Mouse (Mus musculus) 416B (cell line): ENCODE results near the gene Cyp2d10.
"Not testable (repeated sequence)": the region's sequence is repeated elsewhere in the genome, so short reads cannot be mapped to it uniquely, and the experiment has no call there.

Source experiments
- DNase-seq: peaks from one replicate; pipeline ENCODE4 v3.0.0; 2011; ENCODE audit warnings: low read depth

Gene Cyp2d10

DNA sequence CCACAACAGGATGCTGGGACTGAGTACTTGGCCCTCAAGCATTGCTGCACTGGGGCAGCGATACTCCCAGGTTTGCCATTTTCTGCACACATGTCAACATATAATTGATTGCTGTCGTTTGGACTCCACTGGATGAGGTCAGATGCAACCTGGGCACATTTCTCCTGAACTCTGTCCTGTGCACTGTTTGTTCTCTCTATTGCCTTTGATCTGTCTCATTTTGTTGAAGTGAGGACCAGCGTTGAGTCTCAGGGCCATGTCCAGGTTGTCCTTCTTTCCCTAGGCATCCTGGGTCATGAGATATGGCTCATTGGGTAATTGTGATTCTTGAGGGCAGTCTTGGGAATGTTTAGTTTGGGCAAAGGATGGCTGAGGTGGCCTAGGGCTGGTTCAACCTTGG, 11.0 kb downstream of the Cyp2d10 start:
- not testable (repeated sequence) for DNase-seq

DNA sequence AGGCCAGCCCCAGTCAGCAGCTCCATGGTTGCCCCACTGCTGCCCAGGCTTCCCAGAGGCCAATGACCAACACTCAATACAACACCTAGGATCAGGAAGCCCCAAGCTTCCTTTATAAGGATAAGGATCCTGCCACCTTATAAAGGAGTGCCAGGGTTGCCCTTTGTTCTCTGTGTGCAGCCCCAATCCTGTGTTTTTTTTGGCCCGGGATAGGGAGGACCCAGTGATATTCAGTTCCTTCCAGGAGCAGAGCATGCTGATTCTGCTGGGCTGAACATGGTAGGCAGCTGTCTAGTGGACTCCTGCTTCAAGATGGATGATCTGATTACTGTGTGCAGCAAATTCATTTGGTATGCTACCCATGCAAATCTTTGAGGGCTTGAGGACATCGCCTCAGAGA, 13.1 kb downstream of the Cyp2d10 start, which contains the start of gene Cyp2d11:
Gene Cyp2d11, minus strand, starts transcription at position 101 of the 400 bp plus-strand sequence.
- not testable (repeated sequence) for DNase-seq

DNA sequence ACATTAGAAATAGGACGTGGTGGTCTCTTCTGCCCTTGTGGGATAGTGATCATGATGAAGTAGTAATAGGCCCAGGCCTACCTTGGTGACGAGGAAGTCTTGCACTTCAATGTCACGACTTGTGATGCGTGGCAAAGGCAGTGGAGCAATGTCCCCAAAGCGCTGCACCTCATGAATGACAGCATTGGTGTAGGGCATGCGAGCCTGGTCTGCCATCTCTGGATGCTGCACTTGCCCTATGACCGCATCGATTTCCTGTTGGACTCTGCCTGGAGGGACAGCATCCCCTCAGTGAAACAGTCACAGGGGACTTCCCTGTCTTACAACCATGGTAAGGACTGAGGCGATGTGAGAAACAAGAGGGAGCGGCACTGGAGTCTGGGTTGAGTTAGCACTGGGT, 17.1 kb downstream of the Cyp2d10 start:
- DNase-seq, result not testable (repeated sequence)

DNA sequence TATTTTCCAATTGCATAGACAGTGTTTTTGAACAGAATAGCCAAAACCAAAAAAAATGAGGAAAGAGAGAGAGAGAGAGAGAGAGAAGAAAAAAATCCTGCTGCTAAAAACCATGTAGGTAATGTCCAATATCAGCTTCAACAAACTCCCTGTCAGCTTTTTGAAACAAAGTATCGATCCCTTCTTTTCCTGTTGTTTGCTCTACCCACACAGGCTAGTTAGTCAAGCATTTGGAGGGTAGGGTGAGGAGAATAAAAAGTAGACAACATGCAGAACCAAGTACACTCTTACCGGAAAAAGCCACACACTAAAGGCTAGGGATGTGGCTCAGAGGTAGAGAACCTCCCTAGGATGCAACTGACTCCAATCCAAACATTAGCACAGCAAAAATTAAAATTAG, 21.3 kb downstream of the Cyp2d10 start:
- no peak for DNase-seq

DNA sequence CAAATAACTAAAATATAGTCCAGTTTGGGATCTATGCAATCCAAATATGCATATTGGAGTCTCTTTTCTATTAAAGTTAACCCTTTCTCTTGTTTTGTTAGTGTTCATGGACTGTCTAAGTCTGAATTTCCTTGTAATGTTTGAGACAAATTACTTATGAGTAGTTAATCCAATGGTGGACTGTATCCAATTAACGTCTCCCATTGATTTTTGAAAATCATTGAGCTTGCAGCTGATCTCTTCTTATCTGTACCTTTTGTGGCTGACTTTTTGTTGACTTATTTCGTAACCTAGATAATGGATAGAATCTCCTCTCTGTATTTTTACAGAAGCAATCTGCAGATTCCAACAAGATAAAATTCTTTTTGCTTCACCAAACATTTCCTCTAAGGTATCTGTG, 24.6 kb downstream of the Cyp2d10 start:
- no peak for DNase-seq

DNA sequence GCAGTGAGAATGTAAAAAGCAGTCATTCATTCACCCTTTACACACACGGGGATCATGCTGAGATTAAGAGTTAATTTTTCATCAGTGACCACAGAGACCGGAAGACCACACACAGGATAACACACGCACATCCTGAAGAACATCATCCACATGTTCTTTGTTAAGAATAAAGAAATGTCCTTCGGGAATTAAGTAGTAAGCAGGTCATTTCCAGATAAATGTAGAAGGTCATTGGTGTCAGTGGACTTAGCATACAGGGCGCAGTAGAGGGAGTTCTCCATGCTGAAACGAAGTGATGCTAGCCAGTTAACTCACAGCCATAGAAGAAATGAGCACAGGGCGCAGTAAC, 26.3 kb downstream of the Cyp2d10 start:
- no peak for DNase-seq

DNA sequence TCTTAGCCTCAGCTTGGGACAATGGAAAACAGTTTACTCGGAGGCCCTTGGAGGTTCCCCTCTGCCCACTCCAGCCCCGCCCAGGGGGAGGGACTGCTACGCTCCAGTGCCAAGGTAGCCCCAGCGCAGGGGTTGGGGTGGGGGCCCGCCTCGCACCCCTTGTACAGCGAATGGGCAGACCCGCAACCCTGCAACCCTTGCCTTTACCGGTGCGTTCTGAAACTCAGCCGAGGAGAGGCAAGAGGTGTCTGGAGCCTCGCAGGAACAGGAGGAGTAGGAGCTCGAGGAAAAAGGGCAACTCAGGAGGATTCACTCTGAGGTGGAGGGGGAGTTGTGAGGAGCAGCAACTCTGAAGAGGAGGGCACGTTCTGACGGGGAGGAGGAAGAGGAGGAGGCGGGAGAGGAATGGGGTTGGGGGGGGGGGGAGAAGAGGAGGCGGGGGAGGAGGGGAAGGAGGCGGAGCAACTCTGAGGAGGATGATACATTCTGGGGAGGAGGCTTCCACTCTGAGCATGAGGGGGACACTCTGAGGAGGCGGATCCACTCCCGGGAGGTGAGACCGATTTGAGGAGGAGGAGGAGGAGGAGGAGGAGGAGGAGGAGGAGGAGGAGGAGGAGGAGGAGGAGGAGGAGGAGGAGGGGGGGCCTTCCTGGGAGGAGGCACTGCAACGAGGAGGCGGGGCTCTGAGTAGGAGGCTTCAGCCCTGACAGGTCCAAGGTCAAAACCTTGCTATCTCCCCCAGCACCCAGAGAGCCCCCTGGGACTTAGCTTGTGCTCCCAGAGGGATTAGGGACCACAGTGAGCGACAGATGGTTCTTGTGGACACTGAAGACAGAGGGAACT, 26.9 kb downstream of the Cyp2d10 start, which contains the start of gene Cyp2d22:
Gene Cyp2d22, minus strand, starts transcription at position 390 of the 843 bp plus-strand sequence.
- DNase-seq, result no peak

DNA sequence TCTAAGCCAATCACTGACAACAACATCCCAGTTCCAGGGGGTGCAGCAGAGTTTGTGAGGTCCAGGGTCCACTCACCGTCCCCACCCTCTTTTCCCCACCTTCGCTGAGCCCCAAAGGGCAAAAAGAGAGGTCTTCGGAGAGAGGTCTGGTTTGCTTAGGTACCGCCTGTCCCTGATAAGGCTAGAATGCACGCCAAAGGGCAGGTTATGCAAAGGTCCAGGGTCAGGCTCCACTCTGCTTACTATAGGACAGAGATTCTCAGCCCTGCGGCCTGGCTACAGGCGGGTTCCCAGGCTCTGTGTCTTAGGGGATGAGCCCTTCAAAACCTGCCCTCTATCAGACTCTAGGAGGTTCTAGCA, 27.5 kb downstream of the Cyp2d10 start:
- no peak for DNase-seq

DNA sequence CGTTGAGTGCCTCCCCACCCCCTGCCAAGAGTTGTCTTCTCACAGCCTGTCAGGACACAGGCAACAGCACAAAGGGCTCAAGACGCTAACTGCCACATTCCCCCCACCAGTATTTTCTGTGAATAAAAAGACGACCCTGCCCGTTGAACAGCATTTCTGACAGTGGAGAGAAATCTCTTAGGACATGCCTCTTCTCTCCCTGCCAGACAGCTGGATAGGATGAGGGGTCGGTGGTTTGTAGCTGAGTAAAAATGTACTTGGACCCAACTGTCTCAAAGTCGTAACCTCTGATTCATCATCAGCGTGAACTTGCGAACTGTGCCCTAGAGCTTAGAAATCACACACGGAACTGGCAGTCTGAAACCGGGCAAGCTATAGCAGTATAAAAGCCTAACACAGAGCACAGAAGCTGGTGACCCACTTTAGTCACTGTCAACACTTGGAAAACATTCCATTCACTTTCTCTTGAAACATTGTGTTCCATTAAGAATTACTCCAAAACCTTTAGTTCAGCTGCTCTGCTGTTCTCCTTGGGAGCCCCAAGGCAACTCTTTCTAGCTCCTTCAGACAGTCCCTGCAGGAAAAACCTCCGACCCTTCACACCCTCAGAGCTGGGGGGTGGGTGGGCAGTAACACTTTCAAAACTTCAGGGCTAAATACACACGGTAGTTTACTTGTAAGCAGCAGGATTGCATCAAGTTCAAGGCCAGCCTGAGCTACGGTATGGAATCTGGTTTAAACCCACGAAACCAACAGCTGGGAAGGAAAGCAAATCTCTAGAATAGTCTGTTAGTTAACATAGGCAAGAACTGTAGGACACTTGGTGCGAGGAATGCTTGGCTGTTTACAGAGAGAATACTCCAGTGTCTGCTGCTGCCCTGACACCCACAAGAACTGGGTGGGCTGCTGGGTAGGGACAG, 28.5 kb downstream of the Cyp2d10 start:
- DNase-seq, result no peak

DNA sequence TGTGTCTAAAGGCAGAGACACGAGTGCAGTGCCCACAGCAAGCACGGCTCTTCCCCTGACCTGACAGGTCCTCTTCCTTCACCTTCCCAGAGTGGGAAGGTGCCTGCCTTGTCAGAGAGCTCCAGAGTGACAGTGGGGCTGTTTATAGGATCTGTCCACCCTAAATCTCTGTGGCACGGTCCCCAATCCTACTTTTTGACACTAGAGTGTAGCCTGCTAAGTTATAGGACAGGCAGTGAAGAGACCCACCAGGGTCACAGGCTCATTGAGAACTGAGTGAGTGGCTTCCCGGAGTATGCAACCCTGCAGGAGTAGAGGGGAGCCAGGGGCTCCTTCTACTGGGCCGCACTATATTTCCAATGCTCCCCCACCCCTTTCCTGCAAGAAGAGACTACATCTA, 29.3 kb downstream of the Cyp2d10 start:
- no peak for DNase-seq

DNA sequence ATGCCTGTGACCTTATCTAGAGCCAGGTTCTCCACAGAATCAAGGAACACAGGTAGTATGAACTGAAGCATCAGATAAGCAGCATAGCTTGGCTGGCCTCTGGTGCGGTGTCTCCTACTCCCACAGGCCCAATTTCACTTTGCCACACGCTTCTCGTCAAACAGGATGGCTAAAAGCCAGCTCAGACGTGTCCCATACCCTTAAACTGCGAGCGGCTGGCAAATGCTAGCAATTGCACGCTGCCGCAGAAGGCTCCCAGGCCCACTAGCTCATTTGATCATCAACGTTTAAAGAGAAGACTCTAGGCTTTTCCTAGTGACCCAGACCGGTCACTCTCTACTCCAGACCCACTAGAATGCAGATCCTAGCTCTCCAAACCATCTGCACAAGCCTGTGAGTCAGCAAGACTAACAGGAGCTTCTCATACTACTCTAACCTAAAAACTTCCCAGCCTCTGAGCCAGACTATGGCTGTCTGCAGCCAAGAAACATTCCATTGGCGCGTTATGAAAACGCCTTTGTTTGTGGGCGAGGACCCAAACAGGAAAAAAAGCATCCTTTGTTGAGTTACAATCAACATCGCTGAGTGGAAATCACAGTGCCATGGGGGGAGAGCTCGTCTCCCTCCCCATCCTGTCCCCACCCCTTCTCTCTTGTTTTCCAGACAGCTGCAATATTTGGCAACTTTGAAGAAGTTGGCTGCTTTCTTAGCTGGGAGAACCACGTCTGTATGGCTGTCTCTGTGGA, 30.4 kb downstream of the Cyp2d10 start:
- no peak for DNase-seq

DNA sequence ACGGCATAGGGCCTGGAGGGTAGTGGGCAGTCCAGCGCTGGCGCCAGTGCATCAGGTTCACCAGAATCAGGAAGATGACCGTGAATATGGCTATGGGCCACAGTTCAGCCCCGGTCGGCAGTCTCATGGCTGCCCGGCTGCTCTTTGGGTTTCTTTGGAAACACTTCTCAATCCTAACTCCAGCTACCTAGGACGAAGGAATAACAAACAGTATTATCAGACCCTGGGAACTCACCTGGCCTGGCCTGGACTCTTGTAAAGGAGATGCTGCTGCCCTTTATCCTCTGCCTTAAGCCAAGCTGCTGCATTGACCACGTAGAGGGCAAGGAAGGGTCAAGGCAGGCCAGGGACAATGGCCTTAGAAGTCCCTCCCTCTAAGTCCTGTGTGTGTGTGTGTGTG, 31.1 kb downstream of the Cyp2d10 start:
- DNase-seq, result no peak

DNA sequence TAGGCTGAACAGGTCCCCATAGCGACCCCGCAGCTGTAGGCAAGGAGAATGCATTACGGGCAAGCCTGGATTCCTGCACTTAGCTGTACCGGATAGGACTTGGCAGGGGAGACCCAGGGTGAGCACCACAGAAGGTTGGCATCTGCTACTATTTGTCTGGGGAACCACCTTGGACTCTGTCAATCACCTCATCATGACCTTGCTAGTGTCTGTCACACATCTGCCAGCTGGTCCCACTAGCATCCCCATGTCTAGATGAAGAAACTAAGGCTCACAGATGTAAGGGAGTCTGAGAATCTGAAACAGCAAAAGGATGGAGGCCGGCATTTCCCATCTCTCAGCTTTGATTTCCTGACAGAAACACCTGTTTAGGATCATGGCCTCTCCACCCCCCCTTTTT, 32.6 kb downstream of the Cyp2d10 start:
- DNase-seq, result no peak

DNA sequence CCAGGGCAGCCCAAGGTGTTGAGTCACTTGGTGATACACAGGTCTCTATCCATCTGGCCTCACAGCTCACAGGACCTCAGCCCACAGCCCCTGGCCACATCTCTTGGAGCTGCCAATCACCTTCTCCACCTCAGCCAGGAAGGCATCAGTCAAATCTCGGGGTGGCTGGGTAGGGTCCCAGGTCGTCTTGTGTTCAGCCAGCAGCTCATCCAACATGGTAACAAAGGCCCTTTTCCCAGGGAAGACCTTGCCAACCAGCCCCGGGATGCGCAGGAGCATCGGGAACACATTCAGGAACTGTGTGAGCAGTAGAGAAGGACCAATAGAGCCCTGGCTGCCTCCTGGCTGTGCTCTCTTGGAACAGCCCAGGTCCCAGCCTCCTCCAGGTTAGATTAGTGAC, 34.0 kb downstream of the Cyp2d10 start:
- DNase-seq, result no peak

DNA sequence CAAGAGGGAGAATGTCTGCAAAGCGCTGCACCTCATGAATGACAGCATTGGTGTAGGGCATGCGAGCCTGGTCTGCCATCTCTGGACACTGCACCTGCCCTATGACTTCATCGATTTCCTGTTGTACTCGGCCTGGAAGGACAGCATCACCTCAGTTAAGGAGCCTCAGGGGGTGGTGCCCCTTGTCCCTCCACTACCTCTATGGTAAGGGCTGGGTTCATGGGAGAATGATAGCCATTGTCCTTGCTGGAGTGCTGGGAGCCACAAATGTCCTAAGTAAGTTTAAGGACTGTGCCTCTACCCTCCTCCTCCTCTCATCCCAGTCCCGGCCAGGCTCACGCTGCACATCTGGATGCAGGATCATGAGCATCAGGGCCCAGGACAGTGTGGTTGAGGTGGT, 34.5 kb downstream of the Cyp2d10 start:
- DNase-seq, result no peak

DNA sequence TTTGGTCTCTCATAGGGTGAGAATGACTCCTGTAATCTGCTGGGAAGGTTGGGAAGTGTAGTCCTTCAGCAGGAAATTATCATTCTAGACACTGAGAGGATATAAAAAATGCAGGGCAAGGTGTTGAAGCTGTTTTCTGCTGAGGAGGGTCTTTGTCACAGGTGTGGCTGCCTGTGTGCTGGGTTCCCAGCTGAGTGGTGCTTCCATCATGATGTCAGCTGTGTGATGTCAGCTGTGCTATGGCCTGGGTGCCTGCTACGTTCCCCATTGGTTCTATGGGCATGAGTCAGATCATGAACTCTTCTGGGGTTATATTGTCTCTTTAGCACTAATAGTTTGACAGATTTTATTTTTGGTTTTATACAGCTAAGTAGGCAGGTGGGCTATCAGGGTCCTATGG, 38.1 kb downstream of the Cyp2d10 start:
- no peak for DNase-seq

DNA sequence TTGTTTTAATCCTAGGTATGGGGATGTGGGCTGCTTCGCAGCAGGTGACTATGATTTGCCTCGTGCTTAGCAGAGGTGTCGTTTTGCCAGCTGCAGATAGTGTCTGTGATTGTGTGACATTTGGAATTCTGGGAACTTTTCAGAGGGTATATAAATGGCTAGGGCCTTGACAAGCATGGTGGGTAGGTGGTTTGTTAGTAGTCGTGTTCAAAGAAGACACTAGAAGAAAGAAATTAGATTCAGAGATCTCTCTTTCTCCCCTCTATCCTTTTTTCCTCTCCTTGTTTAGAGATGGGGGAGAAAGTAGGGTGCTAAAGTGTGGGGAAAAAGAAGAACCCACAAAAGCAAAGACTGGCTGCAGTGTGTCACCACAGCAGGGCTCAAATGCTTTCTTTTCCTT, 38.8 kb downstream of the Cyp2d10 start:
- DNase-seq, result no peak

DNA sequence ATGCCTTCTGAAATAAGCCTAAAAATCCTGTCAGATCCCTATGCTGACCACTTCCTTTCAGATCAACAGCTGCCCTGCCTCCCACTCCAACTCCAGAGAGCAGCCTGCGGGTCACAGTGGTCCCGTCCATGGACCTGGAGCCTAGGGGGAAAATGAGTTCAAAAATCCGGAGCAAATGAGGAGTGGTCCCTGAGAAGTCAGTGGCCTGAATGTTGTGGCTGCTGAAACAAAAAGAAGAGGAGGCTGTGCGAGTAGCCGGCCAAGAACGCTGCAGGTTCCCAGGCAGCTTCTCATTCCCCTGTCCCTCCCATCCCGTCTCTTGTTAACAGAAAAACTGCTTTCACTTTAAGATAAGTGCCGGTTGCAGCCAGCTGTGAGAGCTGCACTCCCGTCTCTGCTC, 42.4 kb downstream of the Cyp2d10 start:
- DNase-seq, result not testable (repeated sequence)

DNA sequence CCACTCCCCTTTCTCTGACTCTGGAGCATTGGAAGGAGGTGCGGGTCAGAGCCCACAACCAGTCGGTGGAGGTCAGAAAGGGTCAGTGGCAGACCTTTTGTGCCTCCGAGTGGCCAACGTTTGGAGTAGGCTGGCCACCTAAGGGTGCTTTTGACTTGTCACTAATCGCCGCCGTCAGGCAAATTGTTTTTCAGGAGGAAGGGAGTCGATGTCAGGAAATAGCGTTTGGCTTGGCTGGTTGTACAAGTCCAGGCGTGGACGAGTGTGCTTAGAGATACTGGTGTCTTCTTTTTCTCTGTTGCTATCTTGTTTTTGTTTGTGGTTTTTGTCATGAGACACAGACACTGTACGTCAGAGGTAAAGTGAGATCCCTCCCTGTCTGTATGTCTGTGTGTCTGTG, 43.2 kb downstream of the Cyp2d10 start:
- not testable (repeated sequence) for DNase-seq

DNA sequence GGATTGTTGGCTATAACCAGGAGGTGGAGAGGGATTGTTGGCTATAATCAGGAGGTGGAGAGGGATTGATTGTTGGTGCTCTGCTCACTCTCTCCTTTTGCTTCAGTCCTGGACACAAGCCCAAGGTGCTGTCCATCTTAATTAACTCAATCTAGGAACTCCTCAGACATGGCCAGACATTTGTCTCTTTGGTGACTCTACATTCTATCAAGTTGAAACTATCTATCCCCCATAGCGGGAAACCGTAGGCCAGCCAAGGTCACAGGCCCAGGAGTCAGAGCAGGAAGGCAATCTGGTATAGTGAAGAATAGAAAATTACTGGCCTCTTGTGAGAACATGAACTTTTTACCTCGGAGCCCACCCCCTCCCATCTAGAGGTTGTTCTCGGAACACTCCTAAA, 44.8 kb downstream of the Cyp2d10 start:
- no peak for DNase-seq

DNA sequence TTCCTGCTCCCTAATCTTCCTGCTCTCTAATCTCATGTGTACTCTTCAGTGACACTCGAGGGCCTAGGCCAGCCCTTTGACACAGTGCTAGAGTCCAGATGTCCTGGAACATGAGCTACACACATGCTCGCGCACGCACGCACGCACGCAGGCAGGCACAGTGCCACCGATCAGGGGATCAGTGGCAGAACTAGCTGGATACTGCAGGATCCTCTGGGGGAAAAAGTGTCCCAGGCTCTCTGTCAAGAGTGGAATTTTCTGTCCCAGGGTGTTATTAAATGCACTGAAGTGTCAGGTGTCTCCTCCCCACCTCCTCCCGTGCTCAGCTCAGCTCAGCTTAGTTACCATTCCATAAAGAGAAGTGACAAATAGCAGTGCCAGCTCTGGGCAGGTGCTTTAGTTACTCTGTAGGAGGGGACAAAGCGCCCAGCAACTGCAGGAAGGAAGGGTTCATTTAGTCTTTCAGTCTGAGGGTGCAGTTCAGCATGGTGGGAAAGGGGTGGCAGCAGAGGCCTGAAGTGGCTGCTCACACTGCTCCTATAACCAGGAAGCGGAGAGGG, 45.5 kb downstream of the Cyp2d10 start:
- peak; percentile 64 for DNase-seq
